Mouse (Mus musculus): ENCODE measurements around the gene Tmem219.

Tmem219 gene

GRCm38 (mm10) chr7:126863791-126864190, 58.9 kb downstream of the Tmem219 start:
- no peak for DNase-seq (ENCODE audit: extremely low spot score, low read depth, low spot score)

GRCm38 (mm10) chr7:126862147-126862784, 60.5 kb downstream of the Tmem219 start, which contains the start of gene Ino80e:
Ino80e (minus strand) TSS chr7:126862377.
- DNase-seq (ENCODE audit: extremely low spot score, low read depth, low spot score), result peak; percentile 96

- peak; percentile 83 for DNase-seq (ENCODE audit: extremely low spot score, low read depth, low spot score)
These were observed 61.1 kb downstream of the Tmem219 start, which contains the start of gene Hirip3 for GRCm38 (mm10) chr7:126861429-126862130. Hirip3 (plus strand) TSS chr7:126861972.

- no peak for DNase-seq (ENCODE audit: extremely low spot score, low read depth, low spot score)
These were observed 61.7 kb downstream of the Tmem219 start for GRCm38 (mm10) chr7:126860987-126861386.

GRCm38 (mm10) chr7:126856741-126857420, 65.8 kb downstream of the Tmem219 start:
- no peak for DNase-seq (ENCODE audit: extremely low spot score, low read depth, low spot score)

GRCm38 (mm10) chr7:126855641-126856040, 67.1 kb downstream of the Tmem219 start:
- no peak for DNase-seq (ENCODE audit: extremely low spot score, low read depth, low spot score)

GRCm38 (mm10) chr7:126853454-126853853, 69.3 kb downstream of the Tmem219 start:
- no peak for DNase-seq (ENCODE audit: extremely low spot score, low read depth, low spot score)

GRCm38 (mm10) chr7:126851192-126851591, 71.5 kb downstream of the Tmem219 start:
- no peak for DNase-seq (ENCODE audit: extremely low spot score, low read depth, low spot score)

GRCm38 (mm10) chr7:126850161-126850560, 72.6 kb downstream of the Tmem219 start:
- no peak for DNase-seq (ENCODE audit: extremely low spot score, low read depth, low spot score)

GRCm38 (mm10) chr7:126848794-126849193, 73.9 kb downstream of the Tmem219 start:
- DNase-seq (ENCODE audit: extremely low spot score, low read depth, low spot score), result no peak

- DNase-seq (ENCODE audit: extremely low spot score, low read depth, low spot score), result no peak
These were observed 75.0 kb downstream of the Tmem219 start for GRCm38 (mm10) chr7:126847421-126848398.

- DNase-seq (ENCODE audit: extremely low spot score, low read depth, low spot score), result no peak
These were observed 75.6 kb downstream of the Tmem219 start, which contains the start of gene Doc2a for GRCm38 (mm10) chr7:126847116-126847420. Doc2a (plus strand) TSS chr7:126847416.

- no peak for DNase-seq (ENCODE audit: extremely low spot score, low read depth, low spot score)
These were observed 77.2 kb downstream of the Tmem219 start for GRCm38 (mm10) chr7:126845516-126845915.

GRCm38 (mm10) chr7:126843276-126843675, 79.4 kb downstream of the Tmem219 start:
- no peak for DNase-seq (ENCODE audit: extremely low spot score, low read depth, low spot score)

Measured in hindlimb bud, embryonic 11.5 days (tissue).